Mouse (Mus musculus) liver, embryonic 13.5 days (tissue): ENCODE measurements at regions not wholly inside any gene's neighbourhood (a gene's known extent, or its start where the extent isn't known, plus 50 kb on each side); places are given as distances from the start of the nearest gene placed in this dataset.

Experiments
- ATAC-seq: fragments of 200-750 bp; cut with Nextera tagmentation; 2 replicates; pipeline ENCODE4 v1.8.0; 2017; ENCODE audit warnings: low read depth, mild to moderate bottlenecking, moderate number of reproducible peaks, moderate library complexity
- DNase-seq: peaks from one replicate; pipeline ENCODE4 v3.0.0; 2022
- H3K27ac ChIP-seq: fragments of 300-500 bp; sonication (generic); 2 replicates; pipeline ENCODE4 v1.5.1; 2015; ENCODE audit warnings: moderate library complexity, mild to moderate bottlenecking, inconsistent platforms
- H3K27me3 ChIP-seq: fragments of 300-500 bp; sonication (generic); 2 replicates; pipeline ENCODE4 v1.6.1; 2015; ENCODE audit warnings: mild to moderate bottlenecking, inconsistent platforms
- H3K36me3 ChIP-seq: fragments of 300-500 bp; sonication (generic); 2 replicates; pipeline ENCODE4 v1.6.1; 2015; ENCODE audit warnings: mild to moderate bottlenecking, inconsistent platforms
- H3K4me1 ChIP-seq: fragments of 300-500 bp; sonication (generic); replicated peaks from 2 replicates; pipeline ENCODE4 v1.6.1; 2015; ENCODE audit warnings: inconsistent platforms
- H3K4me2 ChIP-seq: fragments of 300-500 bp; sonication (generic); 2 replicates; pipeline ENCODE4 v1.6.1; 2015; ENCODE audit warnings: inconsistent platforms, mild to moderate bottlenecking, moderate library complexity
- H3K4me3 ChIP-seq: fragments of 300-500 bp; sonication (generic); replicated peaks from 2 replicates; pipeline ENCODE4 v1.5.1; 2015; ENCODE audit warnings: mild to moderate bottlenecking, inconsistent platforms
- H3K9ac ChIP-seq: fragments of 300-500 bp; sonication (generic); 2 replicates; pipeline ENCODE4 v1.6.1; 2015; ENCODE audit warnings: mild to moderate bottlenecking, inconsistent platforms
- H3K9me3 ChIP-seq: fragments of 300-500 bp; sonication (generic); replicated peaks from 2 replicates; pipeline ENCODE4 v1.6.1; 2016; ENCODE audit warnings: inconsistent platforms
- WGBS: fragments of 180-500 bp; shearing (Covaris S2); methylation state at CpG from one replicate; pipeline ENCODE4 v1.1.7; 2015; ENCODE audit not compliant: insufficient replicate concordance; 5-methylcytosine and 5-hydroxymethylcytosine counted together

DNA sequence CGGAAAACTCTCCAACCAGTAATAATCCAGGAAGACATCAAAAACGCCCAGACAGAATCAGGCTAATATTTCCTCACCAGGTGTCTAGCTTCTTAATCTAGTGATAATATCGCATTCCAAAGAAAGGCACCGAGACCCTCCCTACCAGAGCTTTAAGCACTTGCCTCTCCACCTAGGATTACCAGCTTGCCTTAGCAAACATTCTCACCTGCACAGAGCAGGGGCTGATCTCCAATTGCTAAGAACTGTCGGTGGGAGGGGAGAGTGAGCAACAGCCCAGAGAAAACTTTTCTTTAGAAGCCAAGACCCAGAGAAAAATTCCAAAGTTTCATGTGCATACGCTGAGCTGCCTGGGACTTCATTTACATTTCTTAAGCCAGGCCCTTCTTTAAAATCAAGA lies 511.6 kb upstream of the Atp11b start:
- DNase-seq (no peak), ATAC-seq (no peak)
- H3K4me3 ChIP-seq: no peak overlapping the region
- H3K4me2 ChIP-seq: no peak overlapping the region
- WGBS: 37% methylated on average over 6 of the region's 6 CpGs
- H3K4me1 ChIP-seq: no peaks in the 10 kb centered on the region
- no peaks in the 10 kb centered on the region for H3K36me3 ChIP-seq
- H3K27ac ChIP-seq: no peak overlapping the region
- H3K27me3 ChIP-seq: no peaks in the 10 kb centered on the region
- H3K9me3 ChIP-seq: no peaks in the 10 kb centered on the region
- H3K9ac ChIP-seq: no peak overlapping the region

DNA sequence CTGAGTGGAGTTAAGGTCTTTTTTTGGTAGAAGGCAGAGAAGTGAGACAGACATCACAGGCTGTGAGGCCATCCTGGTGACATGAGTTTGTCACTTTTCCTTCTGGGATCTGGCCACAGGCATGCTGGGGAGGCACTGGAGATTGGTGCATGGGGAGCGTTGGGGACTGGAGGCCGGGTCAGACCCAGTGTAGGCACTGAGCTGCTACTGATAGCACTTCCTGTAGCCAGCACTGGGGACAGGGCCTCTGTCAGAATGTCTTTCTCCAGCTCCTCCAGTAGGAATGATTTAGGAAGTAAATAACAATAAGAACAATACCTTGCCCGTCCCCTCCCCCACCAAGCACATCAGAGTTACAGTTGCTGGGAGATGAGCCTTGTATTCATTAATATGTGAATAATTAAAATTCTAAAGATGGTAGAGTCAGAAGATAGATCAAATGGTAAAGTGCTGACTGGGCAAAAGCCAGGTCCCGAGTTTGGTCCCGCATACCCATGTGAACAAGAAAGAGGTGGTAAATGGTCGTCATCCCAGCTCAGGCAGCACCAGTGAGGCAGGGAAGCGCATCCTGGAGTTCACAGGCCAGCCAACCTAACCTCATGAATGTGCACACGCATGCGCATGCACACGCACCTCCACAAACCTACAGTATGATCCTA lies 510.9 kb upstream of the Atp11b start:
- no peaks in the 10 kb centered on the region for H3K4me1 ChIP-seq
- WGBS: 54% methylated on average over 10 of the region's 10 CpGs

DNA sequence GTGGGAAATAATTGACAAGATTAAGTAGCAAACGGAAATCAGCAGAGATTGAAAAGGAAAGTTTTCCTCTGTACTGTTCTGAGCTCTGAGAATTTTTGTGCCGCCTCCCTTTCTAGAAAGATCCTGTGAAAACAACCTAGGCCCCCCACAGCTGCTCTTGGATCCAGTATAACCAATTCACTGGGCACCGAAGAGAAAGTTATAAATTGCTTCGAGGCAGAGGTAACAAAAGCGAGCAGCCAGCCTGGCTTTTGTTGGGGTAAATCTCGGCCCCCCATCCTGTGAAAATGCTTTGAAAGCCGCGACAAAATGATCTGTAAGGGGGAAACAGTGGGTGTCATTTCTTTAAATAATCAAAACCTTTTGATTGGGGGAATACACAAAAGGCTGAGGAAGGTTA lies 508.9 kb upstream of the Atp11b start:
- Histone ChIP-seq H3K4me2 (no peak overlapping the region), H3K27me3 (no peaks in the 10 kb centered on the region), H3K4me1 (no peaks in the 10 kb centered on the region), H3K27ac (no peak overlapping the region), H3K4me3 (no peak overlapping the region), H3K9ac (no peak overlapping the region), H3K9me3 (no peaks in the 10 kb centered on the region), H3K36me3 (no peaks in the 10 kb centered on the region)
- no peak for DNase-seq
- ATAC-seq: no peak
- WGBS: 45% methylated on average over 8 of the region's 8 CpGs

More for the DNA sequence above, 510.9 kb upstream of the Atp11b start:
- Histone ChIP-seq H3K9me3 (no peaks in the 10 kb centered on the region), H3K27me3 (no peaks in the 10 kb centered on the region), H3K36me3 (no peaks in the 10 kb centered on the region), H3K9ac (no peak overlapping the region), H3K27ac (no peak overlapping the region), H3K4me3 (no peak overlapping the region), H3K4me2 (no peak overlapping the region)
- DNase-seq (no peak), ATAC-seq (no peak)

DNA sequence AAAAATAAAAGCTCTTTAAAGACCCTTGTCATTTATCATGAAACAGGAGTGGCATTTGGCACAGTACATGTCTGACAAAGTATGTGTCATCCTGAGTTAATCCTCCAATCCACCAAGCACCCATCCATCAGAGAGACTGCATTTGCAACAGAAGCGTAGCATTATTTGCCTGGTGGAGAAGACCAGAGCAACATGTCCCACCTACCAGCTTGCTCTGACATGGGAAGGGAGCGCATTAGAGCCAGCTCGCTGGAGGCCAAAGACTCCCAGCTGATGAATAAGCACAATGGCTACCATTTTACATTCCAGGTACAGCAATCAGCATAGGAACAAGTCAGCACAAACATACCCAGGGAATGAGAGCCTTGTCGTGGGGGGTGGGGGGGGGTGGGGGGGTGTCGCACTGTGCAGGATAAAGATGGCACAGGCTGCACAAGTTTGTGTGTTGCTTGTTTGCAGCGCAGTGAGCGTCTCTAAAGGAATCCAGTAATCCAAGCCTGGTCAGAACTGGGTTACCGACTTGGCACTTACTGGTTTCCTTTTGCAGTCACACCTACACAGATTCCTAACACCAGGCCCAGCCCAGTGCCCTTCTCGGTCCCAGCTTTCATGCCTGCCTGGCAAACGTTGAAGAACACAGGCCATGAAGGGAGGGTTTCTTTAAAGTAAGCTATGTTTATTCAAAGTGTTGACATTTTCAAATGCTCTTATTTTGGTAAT lies 507.8 kb upstream of the Atp11b start:
- 68% methylated on average over 10 of the region's 10 CpGs for WGBS

DNA sequence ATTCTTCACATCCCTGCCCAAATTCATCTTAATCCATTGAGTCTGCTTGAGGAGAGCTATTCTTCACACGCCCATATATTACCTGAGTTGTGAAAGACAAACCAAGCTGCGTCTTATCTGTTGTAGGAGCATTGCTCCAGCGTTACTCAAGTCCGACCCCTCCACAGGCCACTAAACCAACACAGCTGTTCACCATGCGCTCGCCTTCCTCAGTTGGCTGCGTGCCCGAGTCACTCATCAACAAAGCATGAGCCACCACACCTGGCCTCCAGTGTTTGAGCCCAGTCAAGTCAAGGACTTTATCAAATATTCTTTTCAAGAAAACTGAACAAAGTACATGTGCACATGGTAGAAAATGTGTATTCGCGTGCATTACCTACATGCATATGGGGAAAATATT lies 504.7 kb upstream of the Atp11b start:
- no peak for ATAC-seq

More for the DNA sequence above, 507.8 kb upstream of the Atp11b start:
- H3K9ac ChIP-seq: no peak overlapping the region
- no peak overlapping the region for H3K4me3 ChIP-seq
- no peak overlapping the region for H3K4me2 ChIP-seq
- H3K27me3 ChIP-seq: no peaks in the 10 kb centered on the region
- no peaks in the 10 kb centered on the region for H3K9me3 ChIP-seq
- H3K27ac ChIP-seq: no peak overlapping the region
- no peaks in the 10 kb centered on the region for H3K36me3 ChIP-seq
- no peak for DNase-seq
- H3K4me1 ChIP-seq: no peaks in the 10 kb centered on the region
- ATAC-seq: no peak

DNA sequence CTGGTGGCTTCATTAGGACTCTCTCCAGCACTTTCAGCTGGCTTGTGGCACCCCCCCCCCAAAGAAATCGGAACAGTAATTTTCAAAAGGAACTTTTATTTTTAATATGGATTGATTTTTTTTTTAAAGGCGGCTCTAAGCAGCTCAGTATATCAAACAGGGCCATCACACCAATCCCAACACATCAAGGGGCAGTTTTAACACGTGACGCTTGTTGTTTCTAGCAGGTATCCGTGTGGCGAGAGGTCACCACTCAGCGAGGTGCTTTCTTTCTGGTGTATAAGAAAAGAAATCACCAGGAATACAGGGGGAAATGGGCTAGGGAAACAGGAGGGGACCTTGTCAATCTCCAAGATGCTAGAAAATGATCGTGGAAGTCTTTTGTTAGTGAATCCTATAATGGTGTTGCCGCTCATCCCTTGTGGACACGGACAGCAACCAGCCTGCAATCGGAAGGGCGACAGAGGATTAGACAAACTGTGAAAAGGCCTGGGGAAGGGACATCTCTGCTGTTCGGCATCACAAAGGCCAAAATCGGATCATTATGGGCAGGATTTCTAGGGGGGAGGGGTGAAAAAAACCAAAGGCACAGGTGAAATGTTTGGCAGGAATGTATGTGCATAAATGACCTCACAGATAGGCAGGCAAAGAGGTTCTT lies 503.7 kb upstream of the Atp11b start:
- Histone ChIP-seq H3K9ac (no peak overlapping the region), H3K4me2 (no peak overlapping the region), H3K36me3 (no peaks in the 10 kb centered on the region), H3K27me3 (no peaks in the 10 kb centered on the region), H3K9me3 (no peaks in the 10 kb centered on the region), H3K4me3 (no peak overlapping the region), H3K27ac (no peak overlapping the region), H3K4me1 (no peaks in the 10 kb centered on the region)
- no peak for DNase-seq
- ATAC-seq: no peak
- WGBS: 66% methylated on average over 14 of the region's 14 CpGs

More for the DNA sequence above, 504.7 kb upstream of the Atp11b start:
- no peaks in the 10 kb centered on the region for H3K36me3 ChIP-seq
- H3K27me3 ChIP-seq: no peaks in the 10 kb centered on the region
- DNase-seq: no peak
- 67% methylated on average over 10 of the region's 10 CpGs for WGBS
- no peaks in the 10 kb centered on the region for H3K4me1 ChIP-seq
- H3K27ac ChIP-seq: no peak overlapping the region
- no peak overlapping the region for H3K4me3 ChIP-seq
- no peaks in the 10 kb centered on the region for H3K9me3 ChIP-seq
- H3K4me2 ChIP-seq: no peak overlapping the region
- H3K9ac ChIP-seq: no peak overlapping the region

DNA sequence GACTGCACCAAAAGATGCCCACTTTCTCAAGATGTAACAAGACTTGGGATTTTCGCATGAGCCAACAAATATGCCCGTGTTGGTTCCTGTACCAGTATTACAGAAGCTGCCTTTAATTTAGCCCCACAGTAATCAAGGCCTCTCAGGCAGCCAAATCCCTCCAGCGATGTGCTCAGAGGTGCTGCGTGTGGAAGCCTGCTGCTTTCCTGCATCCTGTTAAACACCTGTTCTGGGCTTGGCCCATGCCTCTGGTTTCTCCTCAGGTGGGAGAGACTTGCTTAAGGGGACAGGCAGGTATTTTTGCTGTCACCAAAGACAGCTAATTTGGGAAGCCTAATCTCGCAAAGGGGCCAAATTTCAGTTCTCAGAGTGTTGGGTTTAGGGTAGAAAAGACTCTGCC lies 500.0 kb upstream of the Atp11b start:
- no peaks in the 10 kb centered on the region for H3K4me1 ChIP-seq
- no peak overlapping the region for H3K4me3 ChIP-seq
- no peak overlapping the region for H3K4me2 ChIP-seq
- 54% methylated on average over 5 of the region's 5 CpGs for WGBS
- no peak for DNase-seq
- H3K27ac ChIP-seq: no peak overlapping the region
- H3K27me3 ChIP-seq: no peaks in the 10 kb centered on the region
- no peaks in the 10 kb centered on the region for H3K9me3 ChIP-seq
- ATAC-seq: no peak
- H3K9ac ChIP-seq: no peak overlapping the region
- H3K36me3 ChIP-seq: no peaks in the 10 kb centered on the region

DNA sequence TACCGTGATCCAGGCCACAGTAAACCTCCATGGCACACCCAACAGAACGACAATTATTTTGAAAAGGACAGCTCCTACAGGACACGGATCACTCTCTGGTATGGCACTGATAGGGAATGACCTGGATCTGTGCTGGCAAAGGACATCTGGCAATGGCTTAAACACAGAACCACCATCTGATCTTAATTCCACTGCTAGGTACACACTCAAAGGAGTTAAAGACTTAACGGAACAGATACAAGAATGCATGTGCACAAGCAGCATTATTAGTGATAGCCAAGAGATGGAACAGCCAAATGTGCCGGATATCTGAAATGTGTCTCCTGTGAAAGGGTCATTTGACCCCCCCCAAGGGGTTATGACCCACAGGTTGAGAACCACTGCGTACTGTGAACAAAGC lies 493.0 kb upstream of the Atp11b start:
- no peak overlapping the region for H3K9ac ChIP-seq
- no peak for ATAC-seq
- H3K27ac ChIP-seq: no peak overlapping the region
- 69% methylated on average over 6 of the region's 6 CpGs for WGBS
- no peaks in the 10 kb centered on the region for H3K27me3 ChIP-seq
- DNase-seq: no peak
- H3K4me3 ChIP-seq: no peak overlapping the region
- H3K9me3 ChIP-seq: no peaks in the 10 kb centered on the region
- no peaks in the 10 kb centered on the region for H3K4me1 ChIP-seq
- no peak overlapping the region for H3K4me2 ChIP-seq
- no peaks in the 10 kb centered on the region for H3K36me3 ChIP-seq

DNA sequence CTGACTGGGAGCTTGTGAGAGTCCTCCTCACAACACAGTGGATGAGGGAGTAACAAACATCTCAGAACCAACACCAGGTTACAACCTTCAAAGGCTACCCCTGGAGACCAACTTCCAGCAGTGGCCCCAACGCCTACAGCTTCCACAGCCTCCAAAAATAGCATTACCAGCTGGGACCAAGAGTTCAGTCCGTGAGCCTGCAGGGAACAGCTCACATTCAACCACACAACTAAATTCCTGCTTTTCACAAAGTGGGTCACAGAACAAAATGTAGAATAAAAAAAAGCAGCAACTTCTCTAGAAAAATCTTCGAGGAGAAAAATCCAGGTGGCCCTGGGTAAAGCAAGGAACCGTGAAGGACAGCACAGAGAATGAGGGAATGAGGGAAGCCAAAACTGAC lies 485.0 kb upstream of the Atp11b start:
- no peak overlapping the region for H3K4me3 ChIP-seq
- no peaks in the 10 kb centered on the region for H3K36me3 ChIP-seq
- no peak for ATAC-seq
- WGBS: 44% methylated on average over 4 of the region's 4 CpGs
- H3K9me3 ChIP-seq: no peaks in the 10 kb centered on the region
- no peak for DNase-seq
- H3K27me3 ChIP-seq: no peaks in the 10 kb centered on the region
- no peak overlapping the region for H3K4me2 ChIP-seq
- H3K4me1 ChIP-seq: no peaks in the 10 kb centered on the region
- no peak overlapping the region for H3K27ac ChIP-seq
- no peak overlapping the region for H3K9ac ChIP-seq

DNA sequence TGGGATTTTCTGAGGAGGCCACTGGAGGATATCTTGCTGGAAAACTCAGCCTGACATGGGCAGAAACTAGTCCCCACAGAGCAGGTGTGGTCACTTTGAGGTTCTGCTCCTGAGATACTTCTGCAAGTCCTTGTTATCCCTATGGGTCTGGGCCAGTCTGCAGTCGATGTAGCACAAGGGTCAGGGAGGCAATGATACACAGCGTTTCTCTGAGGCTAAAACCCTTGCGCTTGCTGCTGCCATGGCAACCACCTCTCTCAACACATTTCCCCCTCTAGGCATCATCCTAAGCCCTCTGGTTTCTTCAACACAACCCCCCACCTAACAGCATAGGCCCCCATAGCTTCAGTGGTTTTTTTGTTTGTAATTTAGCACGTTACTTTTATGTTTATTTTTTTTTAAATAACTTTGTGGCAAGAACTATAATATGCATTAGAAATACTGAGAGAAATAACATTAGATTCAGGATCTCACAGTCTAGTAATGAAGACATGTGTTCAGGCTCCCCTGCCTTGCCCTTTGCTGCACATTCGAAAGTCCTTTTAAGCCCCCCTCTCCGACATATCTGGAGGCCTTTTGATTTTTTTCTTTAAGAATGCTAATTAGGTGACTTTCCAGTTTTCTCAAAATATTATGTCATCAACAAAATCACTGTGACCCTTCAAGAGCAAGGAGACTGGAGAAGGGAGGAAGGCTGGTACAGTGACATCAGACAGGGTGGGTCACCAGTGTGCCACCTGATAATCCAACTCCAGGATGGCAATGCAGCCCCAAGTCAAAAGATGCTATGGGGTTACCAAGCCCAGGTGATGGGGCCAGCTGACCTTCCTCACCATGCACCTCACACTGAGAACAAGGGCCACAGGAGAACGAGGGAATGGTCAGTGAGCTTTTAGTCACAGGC lies 483.7 kb upstream of the Atp11b start:
- DNase-seq (no peak), ATAC-seq (no peak)
- Histone ChIP-seq H3K4me2 (no peak overlapping the region), H3K27me3 (no peaks in the 10 kb centered on the region), H3K4me3 (no peak overlapping the region), H3K4me1 (no peaks in the 10 kb centered on the region), H3K9ac (no peak overlapping the region), H3K9me3 (no peaks in the 10 kb centered on the region), H3K27ac (no peak overlapping the region), H3K36me3 (no peaks in the 10 kb centered on the region)
- WGBS: 63% methylated on average over 7 of the region's 7 CpGs

DNA sequence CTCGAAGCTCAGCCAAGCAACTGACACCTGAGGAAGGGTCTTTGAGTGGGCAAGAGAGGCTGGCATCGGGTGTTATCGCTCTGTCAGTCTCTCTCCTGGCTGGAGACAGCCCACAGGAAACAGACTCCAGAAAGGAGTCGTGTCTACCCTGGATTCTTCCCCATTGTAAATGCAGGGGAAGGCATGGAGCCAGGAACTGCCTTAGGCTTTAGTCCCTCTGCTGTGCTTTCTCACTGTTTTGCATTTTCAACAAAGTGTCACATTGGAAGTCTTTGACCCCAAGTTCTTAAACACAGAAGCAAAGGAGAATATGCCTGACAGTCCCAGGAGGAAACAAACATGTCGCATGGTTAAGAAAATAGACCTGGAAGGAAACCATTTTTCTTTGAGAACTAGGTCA lies 480.4 kb upstream of the Atp11b start:
- H3K9ac ChIP-seq: no peak overlapping the region
- H3K36me3 ChIP-seq: no peaks in the 10 kb centered on the region
- no peaks in the 10 kb centered on the region for H3K27me3 ChIP-seq
- DNase-seq (no peak), ATAC-seq (no peak)
- no peak overlapping the region for H3K27ac ChIP-seq
- no peak overlapping the region for H3K4me2 ChIP-seq
- no peaks in the 10 kb centered on the region for H3K9me3 ChIP-seq
- H3K4me1 ChIP-seq: no peaks in the 10 kb centered on the region
- WGBS: 37% methylated on average over 5 of the region's 5 CpGs
- no peak overlapping the region for H3K4me3 ChIP-seq
